Mouse (Mus musculus): Measurements from ENCODE around the gene Rnf144a. TPM values are rescaled to one million over a fixed set of nuclear protein-coding genes. Genes with fewer than 3 reads are reported as not detected.

Gene Rnf144a
- 19.1 and 21.1 TPM in 2 replicates for polyA plus RNA-seq (2014; fragmentation: Nextera tagmentation; extraction: Ambion mirVana)

DNA sequence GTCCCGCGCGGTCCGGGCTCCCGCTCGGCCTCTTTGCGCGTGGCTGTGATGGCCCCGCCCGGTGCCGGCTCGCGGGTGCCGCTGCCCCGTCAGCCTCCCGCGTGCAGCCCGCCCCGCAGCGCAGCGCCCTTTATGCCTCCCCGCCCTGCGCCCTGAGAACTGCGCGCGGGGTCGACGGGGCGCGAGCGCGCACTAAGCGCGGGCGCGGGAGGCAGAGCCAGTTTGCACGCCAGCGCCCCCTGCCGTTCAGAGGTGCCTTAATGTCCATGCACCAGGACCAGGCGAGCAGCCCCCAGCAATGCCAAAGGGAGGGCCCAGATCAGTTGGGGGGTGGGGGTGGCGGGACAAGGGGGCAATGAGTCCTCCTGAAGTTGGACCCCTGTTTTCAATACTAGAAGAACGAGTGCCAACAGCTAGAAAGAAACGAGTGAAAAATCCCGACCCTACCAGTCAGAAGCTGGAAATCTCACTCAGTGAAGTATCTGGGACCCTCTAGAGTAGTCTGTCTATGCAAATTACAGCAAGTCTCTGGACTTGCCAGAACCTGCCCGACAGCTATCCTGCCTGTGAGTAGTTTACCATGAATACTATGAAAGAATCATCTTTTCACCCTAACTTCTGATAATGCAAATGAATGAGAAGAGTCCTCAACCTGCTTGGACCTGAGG lies at the start of gene Rnf144a:
Gene Rnf144a (minus strand): TSS at position 151 of the 668 bp plus-strand sequence.
- peak within 1 kb of the TSS; percentile 64 for H3K4me2 ChIP-seq (replicated peaks; ENCODE audit: low read depth, low read length)
- H3K9ac ChIP-seq (replicated peaks; ENCODE audit: low read depth, low read length) = peak within 1 kb of the TSS; percentile 89
- ATAC-seq (ENCODE audit: insufficient number of reproducible peaks, insufficient read depth, low FRiP score, low read depth) = peak; percentile 86
- H3K27ac ChIP-seq (ENCODE audit: low read length) = peak within 1 kb of the TSS; percentile 44; the same call in 1 of the 2 replicates
- WGBS = under 1% methylated on average over 45 of the region's 45 CpGs
- no peaks in the 10 kb centered on the region for H3K27me3 ChIP-seq (ENCODE audit: control insufficient read depth, insufficient read depth, low read length)
- no peaks in the 10 kb centered on the region for H3K36me3 ChIP-seq (ENCODE audit: control insufficient read depth, insufficient read depth, low read length)
- no peaks in the 10 kb centered on the region for H3K9me3 ChIP-seq (ENCODE audit: control insufficient read depth, low read depth, low read length)
- H3K4me1 ChIP-seq (ENCODE audit: control insufficient read depth, insufficient read depth, low read length) = peaks cover 14% of the 10 kb centered on the region
- peak within 1 kb of the TSS; percentile 97 for H3K4me3 ChIP-seq (ENCODE audit: low read depth, low read length)

DNA sequence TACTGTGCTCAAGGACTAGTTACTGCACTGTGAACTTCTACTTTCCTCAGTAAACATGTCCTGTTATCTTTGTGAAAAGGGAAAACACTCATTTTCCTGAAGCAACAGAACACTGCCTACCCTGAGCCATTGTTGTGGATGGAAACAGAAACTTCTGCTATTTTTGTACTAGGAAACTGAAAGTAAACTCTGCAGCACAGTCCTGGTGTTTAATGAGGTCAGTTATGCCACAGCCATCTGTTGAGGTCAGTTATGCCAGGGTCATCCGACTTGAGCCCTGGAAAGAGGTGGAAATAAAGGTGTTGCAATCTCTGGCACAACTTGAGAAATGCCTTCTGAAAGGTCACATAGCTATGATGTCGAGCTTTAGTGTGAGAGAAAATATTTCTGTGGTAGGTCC lies 45.0 kb upstream of the Rnf144a start:
- 47% methylated on average over 2 of the region's 2 CpGs for WGBS
- Histone ChIP-seq H3K4me3 (ENCODE audit: low read depth, low read length) (no peak overlapping the region), H3K4me2 (replicated peaks; ENCODE audit: low read depth, low read length) (no peak overlapping the region), H3K9ac (replicated peaks; ENCODE audit: low read depth, low read length) (no peak overlapping the region), H3K4me1 (ENCODE audit: control insufficient read depth, insufficient read depth, low read length) (peaks cover 7% of the 10 kb centered on the region; the same call in 1 of the 2 replicates), H3K9me3 (ENCODE audit: control insufficient read depth, low read depth, low read length) (no peaks in the 10 kb centered on the region), H3K36me3 (ENCODE audit: control insufficient read depth, insufficient read depth, low read length) (no peaks in the 10 kb centered on the region), H3K27me3 (ENCODE audit: control insufficient read depth, insufficient read depth, low read length) (no peaks in the 10 kb centered on the region), H3K27ac (ENCODE audit: low read length) (no peak overlapping the region)
- ATAC-seq (ENCODE audit: insufficient number of reproducible peaks, insufficient read depth, low FRiP score, low read depth) = no peak

DNA sequence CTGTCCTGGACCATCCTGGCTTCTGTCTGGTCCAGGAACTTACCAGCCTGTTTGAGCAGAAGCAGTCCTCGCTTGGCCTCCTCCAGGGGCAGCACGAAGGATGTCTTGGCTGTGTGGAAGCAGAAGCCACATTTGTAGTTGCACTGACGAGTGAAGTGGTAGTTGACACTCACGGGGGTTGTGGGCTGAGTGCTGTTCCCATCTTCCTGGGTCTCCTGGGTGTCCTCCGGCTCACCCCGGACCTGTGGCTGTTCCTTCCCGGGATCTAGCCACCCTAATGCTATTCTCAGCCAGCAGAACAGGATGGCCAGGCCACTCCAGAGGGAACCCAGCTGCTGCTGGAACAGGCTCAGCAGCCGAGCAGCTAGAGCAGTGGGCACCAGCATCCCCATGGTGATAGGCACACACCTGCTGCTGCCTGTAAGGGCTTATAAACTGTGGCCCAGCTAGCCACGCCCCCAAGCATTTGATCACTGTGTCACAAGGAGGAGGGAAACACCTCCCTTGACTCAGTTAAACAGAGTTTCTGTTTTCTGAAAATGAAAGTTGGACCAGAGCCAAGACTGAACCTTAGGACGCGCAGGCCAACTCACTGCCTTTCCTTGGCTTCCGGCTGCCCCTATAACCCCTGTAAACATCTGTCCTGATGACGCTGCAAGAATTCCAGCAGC lies 41.1 kb upstream of the Rnf144a start, which contains the start of gene Rsad2:
Gene Rsad2 (minus strand): TSS at position 425 of the 671 bp plus-strand sequence.
- H3K4me3 ChIP-seq (ENCODE audit: low read depth, low read length) = no peak within 1 kb of the TSS
- H3K27me3 ChIP-seq (ENCODE audit: control insufficient read depth, insufficient read depth, low read length) = no peaks in the 10 kb centered on the region
- H3K9me3 ChIP-seq (ENCODE audit: control insufficient read depth, low read depth, low read length) = no peaks in the 10 kb centered on the region
- H3K9ac ChIP-seq (replicated peaks; ENCODE audit: low read depth, low read length) = no peak within 1 kb of the TSS
- H3K36me3 ChIP-seq (ENCODE audit: control insufficient read depth, insufficient read depth, low read length) = no peaks in the 10 kb centered on the region
- 25% methylated on average over 13 of the region's 13 CpGs for WGBS
- ATAC-seq (ENCODE audit: insufficient number of reproducible peaks, insufficient read depth, low FRiP score, low read depth) = peak; percentile 84
- peak within 1 kb of the TSS; percentile 15 for H3K4me2 ChIP-seq (replicated peaks; ENCODE audit: low read depth, low read length)
- H3K27ac ChIP-seq (ENCODE audit: low read length) = no peak within 1 kb of the TSS
- peaks cover 7% of the 10 kb centered on the region; the same call in 1 of the 2 replicates for H3K4me1 ChIP-seq (ENCODE audit: control insufficient read depth, insufficient read depth, low read length)

DNA sequence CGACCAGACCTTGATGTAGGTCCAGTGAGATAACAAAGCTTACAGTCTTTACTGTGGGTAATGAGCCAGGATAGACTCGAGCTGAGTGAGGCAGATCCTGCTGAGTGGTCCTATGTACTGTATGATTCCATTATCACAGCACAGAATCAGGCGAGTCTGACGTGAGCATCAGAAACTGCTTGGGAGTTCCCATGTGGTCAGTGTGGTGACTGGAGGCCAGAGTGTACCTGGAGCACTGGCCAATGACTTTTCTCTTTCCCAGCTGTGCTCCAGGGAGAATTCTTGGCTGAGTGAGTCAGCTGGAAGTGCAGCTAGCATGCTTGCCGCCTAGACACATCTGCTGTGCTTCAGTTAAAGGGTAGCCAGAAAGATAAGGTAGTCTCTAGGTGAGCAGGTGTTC lies 39.6 kb upstream of the Rnf144a start:
- Histone ChIP-seq H3K9ac (replicated peaks; ENCODE audit: low read depth, low read length) (no peak overlapping the region), H3K4me1 (ENCODE audit: control insufficient read depth, insufficient read depth, low read length) (peaks cover 7% of the 10 kb centered on the region; the same call in 1 of the 2 replicates), H3K27ac (ENCODE audit: low read length) (no peak overlapping the region), H3K36me3 (ENCODE audit: control insufficient read depth, insufficient read depth, low read length) (no peaks in the 10 kb centered on the region), H3K4me3 (ENCODE audit: low read depth, low read length) (no peak overlapping the region), H3K4me2 (replicated peaks; ENCODE audit: low read depth, low read length) (no peak overlapping the region), H3K9me3 (ENCODE audit: control insufficient read depth, low read depth, low read length) (no peaks in the 10 kb centered on the region), H3K27me3 (ENCODE audit: control insufficient read depth, insufficient read depth, low read length) (no peaks in the 10 kb centered on the region)
- no peak for ATAC-seq (ENCODE audit: insufficient number of reproducible peaks, insufficient read depth, low FRiP score, low read depth)
- 41% methylated on average over 5 of the region's 5 CpGs for WGBS

DNA sequence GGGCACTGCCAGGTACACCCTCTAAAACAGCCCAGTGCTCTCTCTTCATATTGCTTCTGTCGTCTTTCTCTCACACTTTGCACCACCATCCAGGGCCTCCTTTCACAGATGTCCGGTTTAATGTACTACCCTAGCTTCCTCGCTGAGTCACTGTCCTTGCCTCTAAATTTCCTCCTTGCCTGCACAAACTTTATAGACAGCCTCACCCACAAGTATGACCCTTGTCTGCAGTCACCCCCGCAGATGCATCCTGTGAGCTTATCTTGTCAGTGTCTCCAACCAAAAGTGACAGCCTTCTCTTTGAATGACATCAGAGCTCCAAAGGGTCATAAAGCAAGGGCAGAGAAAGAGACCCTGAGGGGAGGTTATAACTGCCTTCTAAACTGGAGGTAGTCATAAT lies 37.9 kb upstream of the Rnf144a start:
- Histone ChIP-seq H3K9me3 (ENCODE audit: control insufficient read depth, low read depth, low read length) (no peaks in the 10 kb centered on the region), H3K27ac (ENCODE audit: low read length) (no peak overlapping the region), H3K9ac (replicated peaks; ENCODE audit: low read depth, low read length) (no peak overlapping the region), H3K36me3 (ENCODE audit: control insufficient read depth, insufficient read depth, low read length) (no peaks in the 10 kb centered on the region), H3K4me3 (ENCODE audit: low read depth, low read length) (no peak overlapping the region), H3K4me2 (replicated peaks; ENCODE audit: low read depth, low read length) (no peak overlapping the region), H3K27me3 (ENCODE audit: control insufficient read depth, insufficient read depth, low read length) (no peaks in the 10 kb centered on the region), H3K4me1 (ENCODE audit: control insufficient read depth, insufficient read depth, low read length) (peaks cover 7% of the 10 kb centered on the region; the same call in 1 of the 2 replicates)
- ATAC-seq (ENCODE audit: insufficient number of reproducible peaks, insufficient read depth, low FRiP score, low read depth) = no peak
- 60% methylated on average over 4 of the region's 4 CpGs for WGBS

DNA sequence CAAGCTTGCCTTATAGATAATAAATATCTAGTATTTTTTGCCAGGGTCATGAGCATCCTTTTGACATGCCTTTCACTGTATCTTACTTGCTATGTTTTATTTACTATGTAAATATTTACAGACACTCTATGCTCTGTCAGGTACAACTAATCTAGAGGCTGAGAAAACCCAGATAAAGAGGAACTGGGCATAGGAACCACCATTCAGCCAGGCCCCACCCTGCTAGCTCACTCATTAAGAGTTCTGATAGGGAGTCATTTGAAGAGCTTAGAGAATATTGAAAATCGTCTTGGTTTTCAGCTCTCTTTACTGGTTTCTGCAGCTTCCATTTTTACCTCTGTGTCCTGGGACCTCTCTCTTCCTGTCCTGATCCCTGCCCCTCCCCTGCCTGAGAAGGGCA lies 36.1 kb upstream of the Rnf144a start:
- Histone ChIP-seq H3K9me3 (ENCODE audit: control insufficient read depth, low read depth, low read length) (no peaks in the 10 kb centered on the region), H3K27me3 (ENCODE audit: control insufficient read depth, insufficient read depth, low read length) (no peaks in the 10 kb centered on the region), H3K27ac (ENCODE audit: low read length) (no peak overlapping the region), H3K4me2 (replicated peaks; ENCODE audit: low read depth, low read length) (no peak overlapping the region), H3K4me3 (ENCODE audit: low read depth, low read length) (no peak overlapping the region), H3K9ac (replicated peaks; ENCODE audit: low read depth, low read length) (no peak overlapping the region), H3K4me1 (ENCODE audit: control insufficient read depth, insufficient read depth, low read length) (peaks cover 3% of the 10 kb centered on the region; the same call in 1 of the 2 replicates), H3K36me3 (ENCODE audit: control insufficient read depth, insufficient read depth, low read length) (no peaks in the 10 kb centered on the region)
- WGBS = 33% methylated on average over 1 of the region's 1 CpGs
- no peak for ATAC-seq (ENCODE audit: insufficient number of reproducible peaks, insufficient read depth, low FRiP score, low read depth)

DNA sequence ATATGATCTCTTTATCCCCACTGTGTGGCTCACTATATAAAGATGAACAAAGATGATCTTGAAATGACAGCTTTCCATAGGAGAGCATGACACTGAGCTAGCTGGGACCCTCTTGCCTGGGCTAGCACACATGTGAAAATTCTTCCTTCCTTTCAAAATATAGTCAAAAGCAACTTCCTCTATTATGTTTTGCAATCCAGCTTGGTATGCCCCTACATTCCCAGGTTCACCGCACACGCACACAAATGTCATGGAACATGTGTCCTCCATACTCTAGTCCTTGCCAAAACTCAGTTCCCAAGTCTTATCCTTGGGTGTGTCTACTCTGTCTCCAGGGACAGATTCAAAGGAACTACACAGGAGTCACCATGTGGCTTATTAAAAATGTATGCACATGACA lies 34.4 kb upstream of the Rnf144a start:
- no peak for ATAC-seq (ENCODE audit: insufficient number of reproducible peaks, insufficient read depth, low FRiP score, low read depth)
- H3K4me2 ChIP-seq (replicated peaks; ENCODE audit: low read depth, low read length) = no peak overlapping the region
- 97% methylated on average over 2 of the region's 2 CpGs for WGBS

DNA sequence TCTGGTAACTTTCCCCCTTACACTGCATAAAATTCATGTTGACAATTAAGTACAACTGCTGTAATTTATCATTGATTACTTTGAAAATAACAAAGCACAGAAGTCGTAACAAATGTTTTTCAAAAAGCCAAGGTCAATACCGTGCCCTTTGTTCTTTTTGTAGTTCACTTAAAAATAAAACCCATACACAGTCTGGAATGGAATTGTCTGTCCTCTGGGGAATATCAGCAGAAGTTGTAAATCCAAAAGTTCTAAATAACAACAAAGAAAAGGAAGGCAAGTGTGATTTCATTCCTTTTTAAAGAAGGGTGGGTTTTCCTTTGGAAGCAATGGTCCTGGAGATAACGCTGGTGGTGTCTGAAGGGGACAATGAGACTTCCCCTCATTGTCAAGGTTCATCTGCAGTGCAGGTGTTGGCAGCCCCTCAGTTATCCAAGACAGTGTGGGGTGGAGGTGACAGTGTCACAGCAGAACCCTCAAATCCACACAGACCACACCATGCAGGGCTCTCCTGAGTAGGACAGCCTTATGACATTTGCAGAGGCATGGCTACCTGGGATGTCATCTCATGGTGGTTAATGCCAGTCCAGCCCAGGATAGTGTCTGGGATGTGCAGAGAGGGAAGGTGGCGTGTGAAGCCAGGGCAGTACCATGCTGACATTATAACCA lies 31.5 kb upstream of the Rnf144a start:
- 74% methylated on average over 4 of the region's 4 CpGs for WGBS
- Histone ChIP-seq H3K27me3 (ENCODE audit: control insufficient read depth, insufficient read depth, low read length) (no peaks in the 10 kb centered on the region), H3K9ac (replicated peaks; ENCODE audit: low read depth, low read length) (no peak overlapping the region), H3K27ac (ENCODE audit: low read length) (no peak overlapping the region), H3K4me3 (ENCODE audit: low read depth, low read length) (no peak overlapping the region), H3K9me3 (ENCODE audit: control insufficient read depth, low read depth, low read length) (no peaks in the 10 kb centered on the region), H3K36me3 (ENCODE audit: control insufficient read depth, insufficient read depth, low read length) (no peaks in the 10 kb centered on the region), H3K4me2 (replicated peaks; ENCODE audit: low read depth, low read length) (no peak overlapping the region), H3K4me1 (ENCODE audit: control insufficient read depth, insufficient read depth, low read length) (no peaks in the 10 kb centered on the region)
- ATAC-seq (ENCODE audit: insufficient number of reproducible peaks, insufficient read depth, low FRiP score, low read depth) = no peak

More for the DNA sequence above, 34.4 kb upstream of the Rnf144a start:
- Histone ChIP-seq H3K36me3 (ENCODE audit: control insufficient read depth, insufficient read depth, low read length) (no peaks in the 10 kb centered on the region), H3K9ac (replicated peaks; ENCODE audit: low read depth, low read length) (no peak overlapping the region), H3K27ac (ENCODE audit: low read length) (no peak overlapping the region), H3K4me3 (ENCODE audit: low read depth, low read length) (no peak overlapping the region), H3K4me1 (ENCODE audit: control insufficient read depth, insufficient read depth, low read length) (no peaks in the 10 kb centered on the region), H3K9me3 (ENCODE audit: control insufficient read depth, low read depth, low read length) (no peaks in the 10 kb centered on the region), H3K27me3 (ENCODE audit: control insufficient read depth, insufficient read depth, low read length) (no peaks in the 10 kb centered on the region)
